Mouse (Mus musculus) retina, postnatal 1 day (tissue): ENCODE results near the gene 5031410I06Rik.
A peak's percentile ranks its signal among the peaks of the same experiment; 100 is the strongest.
"Not testable (repeated sequence)": the region's sequence is repeated elsewhere in the genome, so short reads cannot be mapped to it uniquely, and the experiment has no call there.

Experiments used
- DNase-seq: peaks from one replicate; pipeline ENCODE4 v3.0.0-alpha.2; 2012

5031410I06Rik gene

GRCm38 (mm10) chr5:26105262-26105661 lies at the start of gene 5031410I06Rik:
5031410I06Rik (minus strand) TSS chr5:26105362.
- not testable (repeated sequence) for DNase-seq

- no peak for DNase-seq
These were observed 37.7 kb upstream of the 5031410I06Rik start for GRCm38 (mm10) chr5:26142891-26143290.

DNA sequence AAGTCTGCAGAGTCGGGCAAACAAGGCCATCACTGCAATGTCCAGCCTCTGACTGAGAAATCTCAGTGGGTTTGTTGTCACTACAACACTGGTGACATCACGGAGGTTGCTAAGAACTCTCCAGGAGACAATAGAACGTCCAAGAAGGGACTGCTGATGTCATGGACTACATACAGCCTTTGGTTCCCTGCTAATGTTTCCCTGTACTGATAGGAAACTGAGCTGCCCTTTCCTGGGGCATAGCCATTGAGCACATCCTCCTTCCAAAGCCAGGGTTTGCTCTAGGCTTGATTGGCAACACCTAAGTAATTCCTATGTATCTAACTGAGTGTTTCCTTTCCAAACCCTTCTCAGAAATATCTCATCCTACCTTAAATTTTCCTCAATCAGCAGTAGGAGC lies 16.2 kb upstream of the 5031410I06Rik start, which contains the start of gene Gm10220:
Gene Gm10220 (minus strand): TSS at position 101 of the 400 bp plus-strand sequence.
- not testable (repeated sequence) for DNase-seq

DNA sequence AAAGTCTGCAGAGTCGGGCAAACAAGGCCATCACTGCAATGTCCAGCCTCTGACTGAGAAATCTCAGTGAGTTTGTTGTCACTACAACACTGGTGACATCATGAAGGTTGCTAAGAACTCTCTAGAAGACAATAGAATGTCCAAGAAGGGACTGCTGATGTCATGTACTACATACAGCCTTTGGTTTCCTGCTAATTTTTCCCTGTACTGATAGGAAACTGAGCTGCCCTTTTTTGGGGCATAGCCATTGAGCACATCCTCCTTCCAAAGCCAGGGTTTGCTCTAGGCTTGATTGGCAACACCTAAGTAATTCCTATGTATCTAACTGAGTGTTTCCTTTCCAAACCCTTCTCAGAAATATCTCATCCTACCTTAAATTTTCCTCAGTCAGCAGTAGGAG lies 16.0 kb downstream of the 5031410I06Rik start, which contains the start of gene Gm10471:
Gene Gm10471 (minus strand): TSS at position 101 of the 400 bp plus-strand sequence.
- not testable (repeated sequence) for DNase-seq

GRCm38 (mm10) chr5:26079023-26079422 lies 26.1 kb downstream of the 5031410I06Rik start:
- peak; percentile 51 for DNase-seq

DNA sequence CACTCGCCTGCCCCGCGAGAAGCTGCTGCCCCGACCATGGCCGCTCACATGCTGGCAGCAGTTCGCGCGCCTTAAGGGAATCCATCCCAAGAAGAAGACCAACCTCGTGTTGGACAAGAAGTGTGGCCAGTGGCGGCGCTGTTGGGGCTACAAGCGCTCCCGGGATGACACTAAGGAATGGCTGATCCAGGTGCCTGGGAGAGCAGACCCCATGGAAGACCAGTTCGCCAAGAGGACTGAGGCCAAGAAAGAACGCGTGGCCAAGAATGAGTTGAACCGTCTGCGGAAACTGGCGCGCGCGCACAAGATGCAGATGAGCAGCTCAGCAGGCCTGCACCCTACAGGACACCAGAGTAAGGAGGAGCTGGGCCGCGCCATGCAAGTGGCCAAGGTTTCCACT lies 34.4 kb downstream of the 5031410I06Rik start:
- no peak for DNase-seq

- not testable (repeated sequence) for DNase-seq
These were observed 46.7 kb downstream of the 5031410I06Rik start, which contains the start of gene Gm7347 for GRCm38 (mm10) chr5:26058481-26058880. Gm7347 (minus strand) TSS chr5:26058581.
